Mouse (Mus musculus) adrenal gland, postnatal 4 days (tissue): ENCODE measurements around the gene Gm10260. TPM values are rescaled to one million over a fixed set of nuclear protein-coding genes. Genes with fewer than 3 reads are reported as not detected.

ENCODE experiments used
- DNase-seq, 2 experiments: peaks; one replicate each; pipeline ENCODE4 v3.0.0; 2021 to 2022; ENCODE audit warnings: low spot score in 2 of 2, mixed read lengths in 2 of 2
- total RNA-seq, 2 experiments: library from RNA; stranded (reverse); gene quantifications; 2 replicates each; pipeline ENCODE4 v1.2.3; 2021

The Gm10260 gene
- total RNA-seq, 2 experiments from 2014 or later, result 347 to 381 TPM

DNA sequence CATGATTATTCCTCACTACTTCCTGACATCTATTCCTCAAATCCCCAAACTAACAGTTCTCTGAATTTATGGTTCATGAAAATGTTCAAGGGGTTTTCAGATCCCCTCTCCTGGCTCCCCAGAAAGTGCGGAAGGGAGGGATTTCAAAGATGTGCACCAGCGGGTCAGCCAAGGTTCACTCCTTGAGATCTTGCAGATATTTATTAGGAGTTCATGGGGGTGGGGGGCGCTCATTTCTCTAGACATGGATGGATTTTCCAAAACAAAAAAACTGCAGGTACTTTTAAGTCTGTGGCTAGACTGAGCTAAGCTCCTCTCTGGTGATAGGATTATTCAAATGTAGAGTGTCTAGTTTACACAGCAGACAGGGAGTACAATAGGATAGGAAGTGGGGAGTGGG is 8.4 kb upstream of the Gm10260 start:
- no peak for DNase-seq

DNA sequence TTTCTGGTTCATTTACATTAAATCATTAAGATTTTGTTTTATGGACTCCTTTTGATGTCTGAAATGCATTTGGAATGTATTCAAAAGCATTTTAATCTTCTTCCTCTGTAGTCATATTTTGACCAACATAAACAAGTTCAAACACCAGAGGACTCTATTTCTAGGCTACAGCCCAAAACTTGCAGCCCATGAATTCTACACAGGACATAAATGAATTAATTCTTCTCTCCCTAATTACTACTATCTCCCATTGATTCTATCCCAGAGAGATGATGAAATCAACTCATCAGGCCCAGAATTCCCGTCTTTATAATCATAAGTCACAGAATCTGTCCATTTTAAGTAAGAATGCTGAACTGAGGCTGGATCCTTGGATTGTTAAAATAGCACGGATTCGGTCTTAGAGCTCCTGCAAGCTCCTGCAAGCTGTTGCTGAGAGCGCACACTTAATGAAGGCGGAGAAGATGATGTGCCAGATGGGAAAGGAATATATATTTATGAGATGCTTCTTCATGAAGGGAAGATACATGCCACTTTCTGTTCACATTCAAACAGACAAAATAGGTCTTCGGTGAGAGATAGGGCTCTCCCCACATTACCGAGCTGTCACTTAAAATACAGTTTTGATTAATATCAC is 7.7 kb upstream of the Gm10260 start:
- DNase-seq, result no peak

DNA sequence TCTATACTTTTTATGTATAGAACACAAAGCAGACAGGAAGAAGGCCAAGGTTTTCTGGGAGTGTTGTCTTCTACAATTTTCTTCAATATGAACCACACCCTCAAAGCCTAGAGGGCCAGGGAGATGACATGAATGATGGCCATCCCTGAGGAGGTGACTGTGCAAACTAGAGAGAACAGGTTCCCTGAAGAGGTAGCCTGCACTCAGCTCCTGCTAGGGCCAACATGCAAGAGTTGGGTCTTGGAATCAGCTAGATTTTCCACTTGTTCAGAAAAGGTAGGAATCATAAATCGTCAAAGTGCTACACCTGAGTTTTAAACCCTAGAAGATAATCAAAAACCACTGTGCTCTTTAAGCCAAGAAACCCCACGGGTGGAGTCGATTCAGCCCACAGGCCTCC is 6.2 kb upstream of the Gm10260 start:
- DNase-seq, result no peak

DNA sequence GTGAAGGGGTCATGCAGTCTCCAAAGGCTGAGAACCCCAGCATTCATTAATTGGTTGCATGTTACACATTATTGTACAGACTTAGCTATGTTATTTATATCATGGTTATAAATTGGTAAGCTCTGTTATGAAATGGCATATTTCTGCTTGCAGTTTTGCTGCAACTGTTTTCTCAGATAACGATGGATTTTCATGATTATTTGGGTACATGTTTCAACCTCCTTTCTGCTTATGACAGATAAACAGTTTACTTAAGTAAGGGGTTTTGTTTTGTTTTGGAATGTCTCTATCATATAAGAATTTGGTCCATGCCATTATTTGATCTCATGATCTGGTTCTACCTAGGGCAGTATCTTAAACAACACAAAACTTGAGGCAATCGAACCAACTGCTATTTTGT is 5.5 kb upstream of the Gm10260 start:
- no peak for DNase-seq

DNA sequence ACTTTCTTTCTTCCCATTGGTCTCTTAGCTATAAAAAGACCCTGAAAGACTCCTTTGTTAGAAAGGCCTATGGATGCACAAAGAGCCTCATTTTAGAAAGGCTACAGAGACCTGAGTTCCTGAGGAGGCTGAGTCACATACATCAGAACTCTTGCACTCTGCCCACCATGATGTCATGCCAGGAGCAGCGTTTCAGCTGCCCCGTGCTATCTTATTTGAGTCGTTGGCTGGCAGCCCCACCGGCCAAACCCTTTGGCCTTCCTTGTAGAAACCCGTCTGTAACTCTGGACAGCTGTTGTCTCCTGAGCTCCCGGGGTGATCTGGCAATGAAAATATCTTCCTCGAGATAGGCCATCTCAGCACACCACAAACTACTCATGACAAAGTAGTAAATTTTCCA is 3.6 kb upstream of the Gm10260 start:
- no peak for DNase-seq

DNA sequence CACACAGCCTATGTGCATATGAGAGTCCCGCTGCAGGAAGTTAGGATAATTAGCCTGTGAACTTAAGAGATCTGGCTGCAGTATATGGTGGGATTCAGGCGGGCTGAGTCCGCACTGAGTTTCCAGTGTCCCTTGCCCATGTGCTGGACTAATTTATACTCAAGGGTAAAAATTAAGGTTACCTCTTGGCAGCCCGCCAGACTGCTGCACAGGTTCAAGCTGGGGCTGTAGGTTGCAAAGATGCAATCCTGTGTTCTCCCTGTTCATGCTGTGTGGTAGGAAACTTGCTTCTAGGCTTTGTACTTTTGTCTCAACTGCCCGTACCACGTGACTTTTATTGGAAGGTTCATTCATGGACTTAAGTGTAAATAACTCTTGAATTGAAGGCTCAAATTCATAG is 3.0 kb upstream of the Gm10260 start:
- no peak for DNase-seq

DNA sequence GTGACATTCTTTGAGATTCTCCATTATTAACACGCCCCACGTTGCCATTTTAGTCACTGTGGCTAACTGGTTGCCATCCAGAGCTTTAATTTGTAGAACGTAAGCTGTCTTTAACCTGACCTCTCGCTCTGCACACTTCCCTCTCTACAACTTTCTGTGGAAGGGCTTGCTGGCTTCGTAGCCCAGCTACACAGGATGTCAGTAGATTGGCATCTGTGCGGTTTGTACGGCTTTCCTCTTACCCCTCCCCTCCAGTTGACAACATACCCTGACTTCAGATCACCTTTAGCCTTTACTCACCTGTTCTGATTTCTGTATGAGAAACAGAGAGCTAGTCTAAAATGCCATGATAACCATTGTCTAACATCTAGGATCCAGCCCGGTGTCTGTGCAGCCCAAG is 1.7 kb upstream of the Gm10260 start:
- DNase-seq, result no peak

DNA sequence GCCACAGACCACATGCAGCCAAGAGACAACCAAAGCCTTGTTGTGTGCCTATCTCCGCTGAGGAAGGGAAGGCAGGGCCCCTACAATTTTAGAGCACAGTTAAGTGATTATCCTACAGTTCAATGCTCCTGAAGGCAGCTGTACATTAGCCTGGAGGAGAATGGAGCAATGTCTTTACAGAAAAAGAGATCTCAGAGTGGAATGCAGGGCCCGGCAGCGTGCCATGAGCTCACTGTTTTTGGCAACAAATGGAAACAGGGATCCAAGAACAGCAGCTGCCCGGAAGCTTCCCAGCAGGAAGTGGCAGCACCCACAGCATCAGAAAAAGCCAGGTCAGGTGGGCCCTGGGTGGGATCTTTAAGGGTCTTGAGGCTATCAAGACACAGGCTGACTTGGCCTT is 3.4 kb downstream of the Gm10260 start:
- DNase-seq, result no peak

DNA sequence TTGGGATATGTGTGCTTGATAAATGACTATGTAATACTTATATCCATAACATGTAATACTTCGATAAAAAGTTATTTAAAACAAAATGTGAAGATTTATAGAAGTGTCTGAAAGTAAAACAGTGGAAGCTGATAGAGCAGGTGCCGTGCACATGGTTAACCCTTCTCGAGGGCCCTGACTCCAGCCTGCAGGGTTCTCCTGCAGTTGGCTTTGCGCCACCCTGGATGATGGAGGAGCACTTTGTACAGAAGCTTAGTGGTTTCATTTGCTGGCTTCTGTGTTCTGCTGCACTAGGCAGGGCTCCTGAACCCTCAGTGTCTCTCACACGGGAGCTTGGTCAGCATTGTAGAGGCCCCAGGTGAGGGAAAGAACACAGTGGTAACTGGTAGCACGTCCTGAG is 4.3 kb downstream of the Gm10260 start:
- DNase-seq, result no peak

DNA sequence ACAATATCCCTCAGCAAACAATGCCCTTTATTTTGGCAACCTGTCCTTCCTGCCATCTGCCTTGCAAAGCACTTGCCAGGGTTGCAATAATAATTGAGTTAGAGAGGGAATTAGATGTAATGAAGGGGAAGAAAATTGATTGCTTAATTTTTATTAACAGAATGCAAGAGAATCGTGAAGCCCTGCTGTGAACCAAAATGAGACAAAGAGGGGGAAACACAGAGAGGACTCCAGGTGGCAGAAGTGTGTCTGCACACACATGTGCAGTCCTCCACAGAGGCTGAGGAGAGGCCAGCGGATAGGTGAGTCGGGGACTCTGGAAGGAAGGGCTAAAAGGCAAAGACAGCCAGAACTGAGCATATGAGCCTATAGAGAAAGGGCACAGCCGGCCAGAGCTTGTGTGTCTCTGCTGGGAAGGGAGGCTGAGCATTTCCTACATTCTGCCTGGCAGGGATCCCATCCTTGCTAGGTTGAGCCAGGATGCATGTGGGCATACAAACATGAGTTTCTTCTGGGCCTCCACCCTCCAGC is 9.5 kb downstream of the Gm10260 start:
- no peak for DNase-seq

DNA sequence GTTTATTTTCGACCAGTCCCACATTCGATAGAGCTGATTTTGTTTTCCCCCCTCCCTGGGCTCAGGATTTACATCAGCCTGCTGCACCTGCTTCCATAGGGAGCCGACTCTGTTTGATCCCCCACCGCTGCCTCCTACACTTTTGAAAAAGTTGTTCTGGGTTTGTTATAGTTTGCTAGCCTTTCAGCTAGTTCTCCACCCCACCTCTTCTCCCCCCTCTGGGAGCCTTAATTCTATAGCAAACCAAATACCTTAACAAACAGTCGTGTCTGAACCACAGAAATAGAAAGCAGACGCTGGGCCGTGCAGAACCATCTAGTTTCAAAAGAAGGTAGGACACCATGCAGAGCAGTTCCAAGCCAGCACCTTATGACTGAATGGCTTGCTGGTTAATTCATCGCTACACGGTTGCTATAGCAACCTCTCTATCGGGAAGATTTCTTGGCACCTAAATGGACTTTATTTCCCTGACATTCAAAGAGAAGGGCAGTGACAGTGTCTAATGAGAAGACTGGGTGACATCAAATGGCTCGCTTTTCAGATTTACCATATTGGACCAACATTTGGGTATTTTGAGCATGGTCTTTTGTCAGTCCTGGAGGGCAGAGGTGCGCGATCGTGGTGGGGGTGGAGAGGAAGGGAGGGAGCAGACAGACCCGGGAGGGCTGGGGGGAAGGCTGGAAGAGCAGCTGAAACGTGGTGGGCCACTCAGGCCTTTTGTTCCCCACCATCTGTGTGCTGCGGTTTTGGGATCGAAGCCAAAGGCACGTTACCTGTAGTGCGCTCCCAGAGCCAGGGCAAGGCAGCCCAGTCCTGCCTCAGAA is 13.2 kb downstream of the Gm10260 start:
- DNase-seq, result no peak

DNA sequence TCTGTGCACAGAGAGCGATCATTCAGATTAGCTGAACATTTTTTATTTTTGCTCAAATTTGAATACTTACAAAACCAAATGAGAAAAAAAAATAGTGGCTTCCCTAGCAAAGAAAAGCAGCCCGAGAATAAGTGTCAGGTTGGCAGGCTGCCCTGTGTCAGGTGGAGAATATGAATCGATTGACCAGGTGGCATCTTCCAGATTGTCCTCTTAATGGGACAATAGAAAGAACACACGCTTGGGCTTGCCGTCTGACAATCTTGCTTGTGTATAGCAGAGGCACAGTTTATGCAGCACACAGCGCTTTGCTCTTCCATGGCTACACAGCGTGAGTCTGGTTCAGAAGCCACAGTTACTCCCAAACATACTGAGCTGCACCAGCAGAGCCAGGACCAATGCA is 15.8 kb downstream of the Gm10260 start:
- DNase-seq, result no peak

DNA sequence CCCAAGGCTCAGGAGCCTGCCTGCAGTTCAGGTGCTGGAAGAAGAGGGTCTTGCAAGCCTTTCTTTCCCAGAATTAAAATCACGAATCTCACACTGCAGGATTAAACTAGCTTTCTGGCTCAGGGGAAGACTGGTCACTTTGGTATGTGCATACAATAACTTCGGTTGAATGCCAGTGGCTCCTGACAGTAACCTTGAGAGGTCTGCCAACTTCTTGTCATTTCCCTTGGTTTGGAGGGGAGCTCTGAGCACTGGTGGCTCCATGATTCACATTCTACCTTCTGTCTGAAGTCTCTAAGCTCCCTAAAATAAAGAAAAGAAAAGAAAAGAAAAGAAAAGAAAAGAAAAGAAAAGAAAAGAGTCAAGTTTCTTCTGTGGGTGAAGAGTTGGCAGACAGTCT is 16.4 kb downstream of the Gm10260 start:
- DNase-seq, result no peak

DNA sequence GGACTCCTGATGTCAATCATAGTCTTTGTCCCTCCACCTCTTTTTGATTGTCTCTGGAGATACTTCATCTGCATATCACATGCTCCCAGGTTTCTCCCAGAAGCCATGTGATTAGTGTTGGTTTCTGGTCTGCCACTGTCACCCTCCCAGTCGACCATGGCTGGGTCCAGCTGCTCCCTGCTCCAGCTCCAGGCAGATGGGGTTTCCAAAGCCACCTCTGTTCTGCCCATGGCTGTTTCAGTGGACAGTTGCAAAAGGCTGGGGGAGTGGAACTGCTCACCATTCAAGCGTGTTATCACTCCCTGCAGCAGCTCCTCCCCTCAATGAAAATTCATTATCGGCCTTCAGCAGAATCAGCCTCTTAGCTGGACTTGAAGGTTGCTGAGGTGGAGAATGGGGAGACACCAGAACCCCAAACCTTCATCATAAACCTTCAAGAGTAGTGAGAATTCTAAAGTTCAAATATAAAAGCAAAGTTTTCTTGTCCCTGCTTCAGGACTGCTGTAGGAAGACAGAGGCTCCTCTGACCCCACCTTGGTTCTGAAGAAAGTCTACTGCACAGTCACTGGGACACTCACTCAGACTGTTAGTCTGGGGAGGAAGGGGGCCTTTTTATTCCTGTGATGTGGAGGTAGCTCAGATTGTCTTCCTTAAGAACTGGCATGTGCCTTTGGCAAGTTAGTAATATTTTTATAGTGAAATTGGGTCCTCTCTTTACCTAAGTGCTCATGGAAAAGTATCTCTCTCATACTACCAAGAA is 17.0 kb downstream of the Gm10260 start:
- DNase-seq, result no peak

DNA sequence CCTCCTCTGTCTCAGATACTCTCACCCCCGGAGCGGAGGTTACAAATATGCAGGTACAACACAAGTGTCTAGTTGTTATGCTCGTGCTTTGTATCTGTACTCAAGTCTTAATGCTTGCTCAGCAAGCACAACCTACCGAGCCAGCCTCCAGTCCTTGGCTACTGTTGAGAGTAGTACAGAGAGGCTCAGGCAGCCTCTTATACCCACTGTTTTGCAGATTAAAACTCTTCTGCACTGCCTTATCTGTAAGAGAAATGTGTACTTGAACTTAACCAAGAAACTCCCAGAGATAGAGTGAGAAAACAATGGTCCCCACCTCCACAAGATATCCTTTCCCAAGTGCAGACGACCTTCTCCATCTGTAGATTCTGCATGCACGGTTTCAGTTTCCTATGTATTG is 24.5 kb downstream of the Gm10260 start:
- no peak for DNase-seq

DNA sequence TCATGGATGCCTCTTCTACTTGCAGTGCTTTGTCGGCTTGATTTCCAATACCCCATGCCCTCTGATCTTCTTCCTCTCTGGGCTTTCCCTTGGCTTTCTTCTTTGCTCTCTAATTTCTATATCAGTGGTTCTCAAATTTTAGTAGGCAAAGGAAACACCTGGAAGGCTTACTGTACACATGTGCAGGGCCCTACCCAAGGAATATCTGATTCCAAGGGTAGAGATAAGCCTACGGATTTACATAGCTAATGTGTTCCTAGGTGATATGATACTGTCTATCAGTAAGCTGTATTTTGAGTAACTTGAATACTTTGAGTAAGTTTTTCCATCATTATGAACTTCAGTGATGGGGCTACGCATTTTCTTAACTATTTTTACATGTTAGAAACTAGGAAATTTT is 25.7 kb downstream of the Gm10260 start:
- DNase-seq, result no peak

DNA sequence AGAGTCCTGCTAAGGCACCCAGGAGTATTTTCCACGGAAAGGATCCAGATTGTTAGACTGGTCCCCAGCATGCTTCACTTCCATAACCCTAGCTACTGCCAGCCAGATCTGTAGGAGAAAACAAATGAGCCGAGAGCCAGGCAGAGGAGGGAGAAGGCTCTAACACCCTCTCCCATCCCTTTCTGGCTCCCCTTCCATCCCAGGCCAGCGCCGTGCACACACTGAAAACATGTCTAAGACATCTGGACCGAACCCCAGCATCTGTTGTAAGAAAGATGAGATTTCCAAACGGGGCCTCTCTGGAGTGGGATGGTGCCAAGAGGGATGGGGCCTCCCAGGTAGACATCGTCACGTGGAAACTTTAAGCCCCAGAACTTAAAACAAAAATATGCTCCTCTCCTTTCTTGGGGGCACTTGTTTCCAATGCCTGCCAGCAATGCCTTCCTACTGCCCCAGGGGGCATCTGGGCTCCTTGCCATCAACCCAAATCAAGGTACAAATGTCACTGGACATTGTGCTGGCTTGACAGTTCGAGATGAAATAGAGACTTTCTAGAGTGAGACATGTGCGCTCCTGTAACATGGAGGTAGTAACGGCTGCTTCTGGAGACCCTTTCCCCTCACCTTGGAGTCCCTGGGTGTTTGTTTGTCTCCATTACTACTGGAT is 35.1 kb downstream of the Gm10260 start:
- no peak for DNase-seq

DNA sequence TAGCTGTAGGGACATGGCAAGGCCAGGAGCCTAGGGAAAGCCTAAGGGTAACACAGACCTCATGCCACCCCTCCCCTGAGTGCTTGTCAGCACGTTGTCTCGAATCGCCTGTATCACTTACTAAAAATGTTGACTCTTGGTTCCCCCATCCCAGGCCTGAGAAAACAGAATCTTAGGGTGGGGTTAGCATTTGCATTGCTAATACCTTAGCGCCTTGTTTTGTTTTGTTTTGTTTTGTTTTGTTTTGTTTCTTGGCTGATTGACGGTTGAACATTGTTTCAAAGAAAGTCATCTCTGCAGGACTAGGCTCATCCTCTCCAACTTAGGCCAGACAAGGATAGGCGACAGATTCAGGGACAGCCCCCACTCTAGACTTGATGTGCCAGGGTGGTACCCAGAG is 35.9 kb downstream of the Gm10260 start:
- no peak for DNase-seq

DNA sequence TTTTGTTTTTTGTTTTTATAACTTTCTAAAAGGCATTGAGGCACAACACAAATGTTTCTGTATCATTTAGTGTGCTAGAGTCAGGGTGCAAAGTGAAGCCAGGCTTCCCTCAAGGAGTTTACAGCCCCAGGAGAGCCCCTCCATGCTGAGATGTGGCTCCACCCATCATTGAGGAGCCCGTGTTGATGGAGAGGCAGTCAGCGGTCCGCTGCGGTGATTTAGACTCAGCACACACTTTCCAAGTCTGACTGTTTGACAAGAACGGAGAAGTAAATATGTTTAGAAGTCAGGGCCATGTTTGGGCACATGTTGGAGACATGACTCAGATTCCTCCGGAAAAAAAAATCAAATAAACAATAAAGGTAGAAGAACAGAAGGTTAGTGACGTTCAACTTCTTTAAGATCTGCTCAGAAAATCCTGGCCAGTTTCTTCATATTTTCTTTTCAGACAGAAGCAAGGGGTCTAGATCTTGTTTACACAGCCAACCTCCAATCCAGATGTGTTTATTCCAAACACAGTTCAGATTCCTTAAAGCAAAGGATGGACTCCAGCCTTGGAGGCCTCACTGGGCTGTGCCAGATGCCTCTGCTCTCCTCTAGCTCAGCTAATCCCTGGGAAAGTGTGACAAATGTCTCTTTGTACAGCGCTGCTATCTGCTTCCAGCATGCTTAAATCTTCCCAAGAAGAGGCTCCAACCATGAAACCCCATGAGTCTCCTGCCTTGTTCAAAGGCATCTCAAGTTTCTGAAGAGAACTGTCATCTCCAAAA is 47.7 kb downstream of the Gm10260 start:
- DNase-seq, result no peak

DNA sequence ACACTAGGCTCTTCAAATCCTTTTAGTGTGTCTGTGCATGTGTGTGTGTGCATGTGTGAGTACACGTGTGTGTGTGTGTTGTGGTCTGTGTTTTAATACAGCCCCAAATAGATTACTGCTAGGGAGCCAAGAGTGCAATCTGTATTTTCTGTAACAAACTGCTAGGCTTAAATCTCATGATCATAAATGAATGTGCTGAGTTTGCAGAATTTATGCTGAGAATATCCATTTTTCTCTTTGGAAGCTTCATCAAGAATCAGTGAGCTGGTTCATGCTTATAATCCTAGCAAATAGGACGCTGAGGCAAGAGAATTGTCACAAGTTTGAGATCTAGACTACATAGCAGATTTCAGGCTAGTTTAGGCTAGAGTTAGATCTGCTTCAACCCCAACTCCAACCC is 48.9 kb downstream of the Gm10260 start:
- DNase-seq, result no peak
